Mouse (Mus musculus) CH12.LX (cell line): ENCODE measurements at regions not wholly inside any gene's neighbourhood (a gene's known extent, or its start where the extent isn't known, plus 50 kb on each side); places are given as distances from the start of the nearest gene placed in this dataset.

ENCODE experiments used
- DNase-seq: peaks from one replicate; pipeline ENCODE4 v3.0.0-alpha.2; 2013; ENCODE audit errors: extremely low read depth
- H3K27ac ChIP-seq: 2 replicates; pipeline ENCODE4 v1.5.1; 2012; ENCODE audit warnings: low read depth, mild to moderate bottlenecking, control low read depth, moderate library complexity; ENCODE audit not compliant: insufficient read depth
- H3K27me3 ChIP-seq: replicated peaks from 2 replicates; pipeline ENCODE3; 2012; ENCODE audit warnings: inconsistent platforms
- H3K36me3 ChIP-seq, 2 experiments: replicated peaks in 1 of 2; 2 replicates each; pipeline versions ENCODE3 to v1.6.1; 2012; ENCODE audit warnings: inconsistent platforms in 1 of 2, low read length in 1 of 2, mild to moderate bottlenecking in 1 of 2, mixed read lengths in 1 of 2, moderate library complexity in 1 of 2; ENCODE audit not compliant: control insufficient read depth in 1 of 2, insufficient read depth in 1 of 2
- H3K4me1 ChIP-seq, 2 experiments: 2 replicates each; pipeline ENCODE4 v1.6.1; 2012; ENCODE audit warnings: inconsistent platforms in 1 of 2, moderate library complexity in 1 of 2; ENCODE audit not compliant: insufficient read depth in 2 of 2, control insufficient read depth in 1 of 2
- H3K4me2 ChIP-seq: 2 replicates; pipeline ENCODE4 v1.6.1; 2012; ENCODE audit warnings: low read depth, mild to moderate bottlenecking, control low read depth; ENCODE audit not compliant: poor library complexity, insufficient read depth, severe bottlenecking
- H3K4me3 ChIP-seq, 3 experiments: fragments of 150-350 bp in 1 of 3; sonication (generic) in 1 of 3; replicated peaks in 1 of 3; 2 replicates each; pipeline versions ENCODE3 to v1.5.1; 2011 to 2012; ENCODE audit warnings: low read depth in 2 of 3, low read length in 2 of 3, mild to moderate bottlenecking in 2 of 3, moderate library complexity in 2 of 3, control low read depth in 1 of 3, improper control_type of control experiment in 1 of 3, inconsistent platforms in 1 of 3, mixed read lengths in 1 of 3; ENCODE audit not compliant: poor library complexity in 1 of 3
- H3K79me2 ChIP-seq: replicated peaks from 2 replicates; pipeline ENCODE4 v1.6.1; 2012; ENCODE audit warnings: mild to moderate bottlenecking, moderate library complexity; ENCODE audit not compliant: control insufficient read depth, poor library complexity, insufficient read depth, severe bottlenecking; ENCODE audit errors: extremely low read depth
- H3K9ac ChIP-seq: 2 replicates; pipeline ENCODE4 v1.6.1; 2012; ENCODE audit warnings: low read depth, mild to moderate bottlenecking, control low read depth, moderate library complexity; ENCODE audit not compliant: insufficient read depth
- H3K9me3 ChIP-seq: replicated peaks from 2 replicates; pipeline ENCODE3; 2012; ENCODE audit warnings: low read length, inconsistent platforms, mixed read lengths
- BHLHE40 ChIP-seq: IDR thresholded peaks from 2 replicates; pipeline ENCODE4 v1.6.1; 2011; ENCODE audit warnings: mild to moderate bottlenecking, low read depth, low read length, improper control_type of control experiment
- CHD1 ChIP-seq: IDR thresholded peaks from 2 replicates; pipeline ENCODE4 v1.6.1; 2012; ENCODE audit warnings: low read depth, low read length, improper control_type of control experiment, inconsistent platforms
- CHD2 ChIP-seq: IDR thresholded peaks from 2 replicates; pipeline ENCODE4 v1.6.1; 2011; ENCODE audit warnings: low read length, improper control_type of control experiment
- ETS1 ChIP-seq: conservative IDR thresholded peaks from 2 replicates; pipeline ENCODE4 v1.6.1; 2012; ENCODE audit warnings: low read depth, mild to moderate bottlenecking, inconsistent platforms, low read length, improper control_type of control experiment, moderate library complexity
- HCFC1 ChIP-seq: IDR thresholded peaks from 2 replicates; pipeline ENCODE4 v1.6.1; 2012; ENCODE audit warnings: low read depth, mild to moderate bottlenecking, inconsistent platforms, low read length, improper control_type of control experiment
- IRF4 ChIP-seq: IDR thresholded peaks from 2 replicates; pipeline ENCODE4 v1.6.1; 2014; ENCODE audit warnings: low read depth, mild to moderate bottlenecking, inconsistent platforms, low read length, improper control_type of control experiment
- JUN ChIP-seq: IDR thresholded peaks from 2 replicates; pipeline ENCODE4 v1.6.1; 2011; ENCODE audit warnings: low read depth, mild to moderate bottlenecking, low read length, improper control_type of control experiment, moderate library complexity; ENCODE audit not compliant: insufficient read depth
- JUND ChIP-seq: conservative IDR thresholded peaks from 2 replicates; pipeline ENCODE4 v1.6.1; 2011; ENCODE audit warnings: low read depth, low read length, improper control_type of control experiment
- KAT2A ChIP-seq: IDR thresholded peaks from 2 replicates; pipeline ENCODE4 v1.6.1; 2012; ENCODE audit warnings: low read length, improper control_type of control experiment, inconsistent platforms; ENCODE audit not compliant: insufficient replicate concordance
- MEF2A ChIP-seq: IDR thresholded peaks from 2 replicates; pipeline ENCODE4 v1.6.1; 2014; ENCODE audit warnings: low read depth, mild to moderate bottlenecking, inconsistent platforms, low read length, improper control_type of control experiment, borderline replicate concordance
- MXI1 ChIP-seq: IDR thresholded peaks from 2 replicates; pipeline ENCODE4 v1.6.1; 2011; ENCODE audit warnings: mild to moderate bottlenecking, low read depth, low read length, improper control_type of control experiment
- NRF1 ChIP-seq: IDR thresholded peaks from 2 replicates; pipeline ENCODE4 v1.6.1; 2014; ENCODE audit warnings: low read depth, mild to moderate bottlenecking, inconsistent platforms, low read length, improper control_type of control experiment, moderate library complexity
- RCOR1 ChIP-seq: conservative IDR thresholded peaks from 2 replicates; pipeline ENCODE4 v1.6.1; 2012; ENCODE audit warnings: low read depth, mild to moderate bottlenecking, inconsistent platforms, low read length, improper control_type of control experiment
- SIN3A ChIP-seq: IDR thresholded peaks from 2 replicates; pipeline ENCODE4 v1.6.1; 2012; ENCODE audit warnings: low read length, improper control_type of control experiment, inconsistent platforms
- SMC3 ChIP-seq: IDR thresholded peaks from 2 replicates; pipeline ENCODE4 v1.6.1; 2011; ENCODE audit warnings: low read depth, low read length, improper control_type of control experiment
- USF2 ChIP-seq: conservative IDR thresholded peaks from 2 replicates; pipeline ENCODE4 v1.6.1; 2011; ENCODE audit warnings: low read depth, low read length, improper control_type of control experiment
- ZKSCAN1 ChIP-seq: IDR thresholded peaks from 2 replicates; pipeline ENCODE4 v1.6.1; 2012; ENCODE audit warnings: low read depth, inconsistent platforms, low read length, improper control_type of control experiment, borderline replicate concordance
- ZMIZ1 ChIP-seq: IDR thresholded peaks from 2 replicates; pipeline ENCODE4 v1.6.1; 2012; ENCODE audit warnings: low read depth, mild to moderate bottlenecking, inconsistent platforms, low read length, improper control_type of control experiment
- dilution Hi-C: fragments of 300-500 bp; cut with MboI; formaldehyde crosslinking; loops from 2 replicates; pipeline ENCODE4 v1.14.3; 2020; ENCODE audit warnings: low sequenced_read_pairs; ENCODE audit not compliant: extremely low pct_unique_long_range_greater_than_20kb, extremely low pct_ligation_motif_present
- in situ Hi-C: fragments of 300-500 bp; cut with MboI; formaldehyde crosslinking; loops from 3 replicates; pipeline ENCODE4 v1.14.3; 2019; ENCODE audit warnings: low sequenced_read_pairs, low pct_ligation_motif_present, low pct_unique_long_range_greater_than_20kb, mixed read lengths

- H3K4me1 ChIP-seq, result peaks cover 0 to 23% of the 10 kb centered on the region in 2 experiments; a peak in 2 of 4 replicates
- no peak overlapping the region for H3K4me2 ChIP-seq
- dilution Hi-C loops (no loop called here), in situ Hi-C loops (no loop called here)
- H3K4me3 ChIP-seq, result no peak overlapping the region
- DNase-seq, result no peak
- no peaks in the 10 kb centered on the region for H3K27me3 ChIP-seq
- no peaks in the 10 kb centered on the region for H3K36me3 ChIP-seq
- H3K27ac ChIP-seq, result no peak overlapping the region
- H3K9me3 ChIP-seq, result no peaks in the 10 kb centered on the region
- TF ChIP-seq MXI1, result no peak
- no peak for TF ChIP-seq ETS1
- TF ChIP-seq IRF4, result no peak
- TF ChIP-seq ZKSCAN1, result no peak
- TF ChIP-seq CHD2, result no peak
- TF ChIP-seq USF2, result no peak
- no peak for TF ChIP-seq JUN
- no peaks in the 10 kb centered on the region for H3K79me2 ChIP-seq
- no peak overlapping the region for H3K9ac ChIP-seq
These were observed 278.5 kb upstream of the Ubash3b start for GRCm38 (mm10) chr9:41439979-41440378.

GRCm38 (mm10) chr9:41438141-41438540 is 276.6 kb upstream of the Ubash3b start:
- Histone ChIP-seq H3K79me2 (no peaks in the 10 kb centered on the region), H3K27me3 (no peaks in the 10 kb centered on the region), H3K27ac (no peak overlapping the region), H3K9ac (no peak overlapping the region), H3K4me1 (peaks cover 5 to 31% of the 10 kb centered on the region in 2 experiments; a peak in 3 of 4 replicates), H3K36me3 (no peaks in the 10 kb centered on the region), H3K4me3 (no peak overlapping the region), H3K9me3 (no peaks in the 10 kb centered on the region), H3K4me2 (no peak overlapping the region)
- TF ChIP-seq RCOR1, result no peak
- no peak for TF ChIP-seq CHD1
- no peak for TF ChIP-seq ZMIZ1
- TF ChIP-seq BHLHE40, result no peak
- no peak for TF ChIP-seq MEF2A
- TF ChIP-seq ETS1, result no peak
- no peak for TF ChIP-seq JUND
- TF ChIP-seq IRF4, result no peak
- TF ChIP-seq NRF1, result no peak
- TF ChIP-seq SIN3A, result no peak
- TF ChIP-seq KAT2A, result no peak
- TF ChIP-seq HCFC1, result no peak
- TF ChIP-seq SMC3, result no peak
- dilution Hi-C loops (no loop called here), in situ Hi-C loops (no loop called here)
- DNase-seq, result no peak
